Mouse (Mus musculus) ES-CJ7 (cell line): ENCODE data around the gene Gm37240.
A peak's percentile ranks its signal among the peaks of the same experiment; 100 is the strongest.

Experiments
- DNase-seq: peaks from one replicate; pipeline ENCODE4 v3.0.0; 2011; ENCODE audit warnings: low read depth, low spot score

The Gm37240 gene

DNA sequence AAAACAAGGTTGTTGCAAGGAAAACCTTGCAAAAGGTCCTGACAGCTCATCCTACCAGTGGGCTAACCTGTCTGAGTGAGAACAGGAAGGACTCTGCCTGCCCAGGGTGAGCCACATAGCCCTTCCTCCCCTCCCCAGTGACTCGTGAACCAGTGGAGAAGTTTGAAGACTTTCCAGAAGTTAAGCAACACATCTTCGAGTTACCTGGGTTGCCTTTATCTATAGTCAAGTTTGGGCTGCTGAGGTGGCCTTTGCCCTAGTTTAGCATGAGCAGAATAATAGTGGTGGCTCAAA, 252.2 kb downstream of the Gm37240 start:
- no peak for DNase-seq

DNA sequence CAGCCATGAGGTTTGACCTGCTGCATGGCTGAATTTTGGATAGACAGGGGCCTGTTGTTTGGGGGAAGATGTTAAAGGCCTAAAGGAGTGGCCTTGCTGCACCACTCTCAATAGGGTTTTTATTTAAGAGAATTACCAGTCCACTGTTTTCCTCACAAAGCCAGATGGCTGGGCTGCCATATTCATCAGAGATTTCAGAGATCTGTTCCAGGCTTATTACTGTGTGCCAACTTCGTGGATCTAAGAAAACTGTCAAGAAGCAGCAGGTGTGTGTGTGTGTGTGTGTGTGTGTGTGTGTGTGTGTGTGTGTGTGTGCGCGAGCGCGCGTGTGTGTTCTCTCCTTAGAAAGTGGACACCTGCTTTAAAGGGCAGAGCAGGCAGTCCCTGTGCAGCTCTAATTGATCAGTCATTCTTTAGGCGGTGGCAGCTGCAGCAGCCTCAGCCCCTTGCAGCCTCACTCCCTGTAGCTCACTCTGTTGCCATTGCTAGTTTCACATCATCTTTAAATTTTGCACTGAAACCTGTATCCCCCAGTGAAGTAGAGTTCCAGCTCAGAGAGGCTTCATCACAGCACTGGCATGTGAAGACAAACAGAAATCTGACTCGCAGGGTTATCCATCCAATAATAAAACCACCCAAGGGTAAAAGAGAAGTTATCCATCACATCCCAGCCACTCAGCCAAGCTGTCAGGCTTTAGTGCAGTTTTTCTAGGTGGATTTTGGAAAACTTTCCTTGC, 252.8 kb downstream of the Gm37240 start:
- no peak for DNase-seq

- DNase-seq: no peak
Measured at GRCm38 (mm10) chr3:85633733-85634132, 253.6 kb downstream of the Gm37240 start.

GRCm38 (mm10) chr3:85629895-85630510, 257.3 kb downstream of the Gm37240 start:
- DNase-seq: no peak

- no peak for DNase-seq
Measured at GRCm38 (mm10) chr3:85619751-85620150, 267.6 kb downstream of the Gm37240 start.

DNA sequence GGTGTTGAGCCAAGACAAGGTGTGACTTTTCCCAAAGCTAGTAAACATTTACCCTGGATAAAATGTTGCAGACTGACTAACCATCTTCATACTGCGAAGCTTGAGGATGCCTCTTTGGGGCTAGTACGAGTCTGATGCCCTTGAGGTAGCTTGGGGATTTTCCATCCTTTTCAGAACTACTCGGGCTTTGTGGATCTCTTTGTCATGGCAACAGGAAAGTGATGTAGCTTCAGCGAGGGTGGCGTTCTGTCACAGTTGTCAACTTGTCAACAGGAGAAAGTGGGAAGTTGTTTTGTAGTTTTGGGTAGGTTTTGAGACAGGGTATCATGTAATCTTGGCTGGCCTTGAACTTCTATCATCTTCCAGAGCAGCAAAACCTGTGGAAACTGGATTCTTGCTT, 268.0 kb downstream of the Gm37240 start:
- no peak for DNase-seq

DNA sequence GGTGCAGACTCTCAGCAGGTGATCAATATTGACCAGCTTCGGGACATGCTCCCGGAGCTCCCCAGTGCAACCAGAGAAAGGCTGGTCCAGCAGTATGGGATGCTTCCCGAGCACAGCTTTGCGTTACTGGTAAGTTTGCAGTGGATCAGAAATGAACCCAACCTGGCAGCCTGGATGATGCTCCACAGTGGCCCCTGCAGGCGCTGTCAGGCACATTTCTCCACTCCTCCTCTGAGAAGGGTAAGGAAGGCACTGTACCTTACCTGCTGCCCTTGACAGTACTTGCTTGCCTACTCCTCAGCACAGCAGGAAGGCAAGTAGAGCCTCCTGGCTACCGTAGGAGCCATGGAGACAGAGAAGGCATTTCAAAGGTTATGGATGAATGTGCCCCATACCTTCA, 268.4 kb downstream of the Gm37240 start:
- peak; percentile 30 for DNase-seq

DNA sequence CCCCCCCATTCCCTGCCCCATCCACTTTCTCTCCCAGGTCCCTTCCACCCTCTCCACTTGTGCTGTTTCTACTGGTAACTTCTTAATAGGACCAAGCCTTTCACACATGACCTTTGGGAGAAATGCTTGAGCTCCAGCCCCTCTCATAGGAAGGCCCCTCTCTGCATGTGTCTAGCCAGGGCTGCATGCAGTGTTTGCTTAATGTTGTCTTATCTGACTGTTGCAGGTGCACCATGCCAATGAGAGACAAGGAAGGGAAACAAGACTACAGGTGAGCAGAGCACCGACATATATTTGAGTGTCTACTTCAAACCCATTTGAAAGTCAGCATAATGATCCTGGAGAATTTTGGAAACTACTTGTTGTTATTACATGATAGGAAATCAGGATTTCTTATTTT, 270.9 kb downstream of the Gm37240 start:
- no peak for DNase-seq

DNA sequence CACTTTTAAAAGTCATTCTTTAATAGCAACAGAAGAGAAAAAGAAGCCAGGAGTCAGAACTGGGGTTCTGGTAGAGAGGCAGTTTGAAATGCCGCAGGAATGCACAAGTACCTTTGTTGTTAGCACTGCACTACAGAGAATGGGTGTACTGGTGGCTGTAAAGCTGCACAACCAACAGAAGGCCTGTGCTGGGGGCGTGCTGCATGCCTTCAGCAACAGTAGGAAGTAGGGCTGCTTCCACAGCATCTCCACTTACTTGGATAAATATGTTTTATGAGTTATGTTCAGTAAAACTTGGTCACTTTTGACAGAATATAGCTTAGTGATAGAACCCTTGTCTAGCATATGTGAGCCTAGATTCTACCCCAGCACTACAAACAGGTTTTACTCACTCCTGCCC, 279.6 kb downstream of the Gm37240 start:
- DNase-seq: no peak

DNA sequence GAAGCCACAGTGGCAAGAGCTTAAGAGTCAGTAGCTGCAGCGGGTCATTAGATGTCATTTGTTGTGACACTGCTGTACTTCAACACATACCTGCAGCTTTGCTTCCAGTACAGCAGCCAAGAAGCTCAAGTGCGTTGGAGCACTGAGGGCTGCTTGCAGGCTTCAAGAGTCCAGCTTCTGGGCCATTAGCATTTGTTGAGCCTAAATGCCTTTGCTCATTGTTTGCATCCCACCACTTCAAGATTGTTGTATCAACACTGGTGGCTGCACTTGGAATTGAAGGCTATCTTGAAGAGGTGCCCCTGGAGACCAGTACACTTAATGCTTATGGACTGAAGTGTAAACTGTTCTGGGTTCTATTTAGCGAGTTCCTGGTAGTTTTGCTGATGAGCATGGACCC, 280.4 kb downstream of the Gm37240 start:
- DNase-seq: no peak

DNA sequence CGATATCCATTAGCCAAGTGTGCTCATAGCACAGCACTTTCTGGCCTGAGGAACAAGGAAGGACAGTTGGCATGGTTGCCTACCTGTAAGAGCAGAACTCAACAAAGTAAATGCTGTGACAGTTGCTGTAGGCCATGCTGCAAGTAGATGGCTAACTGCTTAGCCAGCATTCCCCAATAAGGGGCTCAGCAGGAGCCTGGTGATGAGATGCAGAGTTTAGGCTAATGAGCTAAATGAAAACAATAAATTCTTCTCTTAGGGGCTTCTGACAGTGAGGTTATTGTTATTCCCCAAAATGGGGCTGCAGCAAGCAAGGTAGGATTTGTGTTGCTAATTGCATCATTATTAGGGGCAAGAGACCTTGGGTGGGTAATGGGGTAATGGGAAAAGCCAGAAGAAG, 283.5 kb downstream of the Gm37240 start:
- no peak for DNase-seq

DNA sequence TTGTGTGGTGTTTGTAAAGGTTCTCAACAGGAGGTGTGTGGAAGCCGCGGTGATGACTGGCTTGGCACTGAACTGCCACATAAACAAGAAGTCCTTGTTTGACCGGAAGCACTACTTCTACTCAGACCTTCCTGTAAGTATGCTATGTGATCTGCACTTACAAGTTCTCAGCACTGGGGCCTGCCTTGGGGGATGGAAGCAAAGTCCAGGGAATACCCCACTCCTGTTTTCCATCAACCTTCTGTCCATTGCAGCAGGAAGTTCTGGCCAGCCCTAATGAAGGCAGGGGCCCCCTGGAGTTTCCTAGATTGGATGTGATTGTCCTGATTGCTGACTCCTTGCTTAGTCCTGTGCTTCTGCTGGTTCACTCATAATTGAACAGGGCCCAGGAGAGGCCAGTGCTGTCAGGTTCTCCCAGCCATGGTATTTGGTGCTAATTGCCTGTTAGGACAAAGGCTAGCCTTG, 285.4 kb downstream of the Gm37240 start:
- no peak for DNase-seq

GRCm38 (mm10) chr3:85599526-85599925, 287.8 kb downstream of the Gm37240 start:
- DNase-seq: no peak

DNA sequence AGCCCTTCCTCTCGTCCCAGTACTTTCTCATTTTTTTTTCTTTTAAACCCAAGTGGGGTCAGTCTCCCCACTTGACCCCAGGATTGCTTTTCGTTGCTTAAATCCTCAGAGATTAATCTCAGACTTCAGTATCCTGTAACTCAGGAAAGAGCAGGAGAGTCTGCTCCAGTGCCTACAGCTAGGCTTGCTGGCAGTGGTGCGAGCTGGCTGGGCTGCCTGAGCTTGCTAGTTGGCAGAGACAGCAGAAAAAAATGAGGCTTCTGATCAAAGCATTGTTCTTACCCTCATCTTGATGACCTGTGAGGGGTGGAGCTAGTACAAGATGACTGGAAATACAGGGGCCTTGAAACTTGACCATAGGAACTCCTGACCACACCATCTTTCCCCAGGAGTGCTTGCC, 292.9 kb downstream of the Gm37240 start:
- DNase-seq: no peak

DNA sequence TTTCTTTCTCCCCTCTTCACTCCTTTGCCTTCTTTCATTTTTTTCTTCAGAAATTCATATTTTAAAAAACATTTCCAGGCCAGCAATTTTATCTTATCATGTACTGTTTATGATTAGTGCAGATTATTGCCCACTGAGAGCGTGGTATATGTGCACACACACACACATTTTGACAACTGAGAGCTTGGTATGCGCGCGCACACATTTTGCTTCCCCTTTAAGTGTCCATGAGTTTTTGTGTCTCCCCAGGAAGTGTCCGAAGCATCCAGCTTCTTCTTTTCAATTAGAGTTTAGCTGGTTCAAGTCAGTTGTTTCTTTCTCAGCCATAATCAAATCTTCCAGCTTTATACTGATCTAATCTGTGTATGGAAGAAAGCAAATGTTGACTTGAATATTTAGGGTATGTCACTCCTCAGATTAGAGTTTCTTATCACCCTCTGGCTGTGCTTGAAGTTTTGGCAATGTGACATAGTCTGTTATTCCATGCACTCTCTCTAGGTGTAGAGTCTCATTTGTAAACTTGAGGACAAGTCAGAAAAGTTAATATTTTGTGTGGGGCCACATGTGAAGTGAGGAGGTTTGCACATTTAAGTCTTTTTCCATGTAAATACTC, 294.6 kb downstream of the Gm37240 start:
- DNase-seq: no peak

DNA sequence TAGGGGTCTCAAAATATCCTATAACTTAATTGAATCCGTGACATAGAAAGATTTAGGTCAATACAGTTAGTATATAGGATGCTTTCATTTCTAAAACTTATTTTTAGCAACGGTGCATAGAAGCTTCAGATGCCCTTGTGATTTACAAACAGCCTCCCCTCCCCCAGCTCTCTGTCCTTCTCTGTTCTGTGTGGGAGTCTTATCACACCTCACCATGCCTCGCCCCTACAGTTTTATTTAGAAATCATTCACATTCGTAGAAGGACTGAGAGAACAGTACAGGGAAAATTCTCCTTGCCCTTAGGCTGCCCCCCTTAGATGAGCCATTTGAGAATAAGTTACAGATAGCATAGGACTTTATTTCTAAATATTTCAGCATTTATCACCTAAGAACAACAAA, 295.3 kb downstream of the Gm37240 start:
- DNase-seq: no peak

DNA sequence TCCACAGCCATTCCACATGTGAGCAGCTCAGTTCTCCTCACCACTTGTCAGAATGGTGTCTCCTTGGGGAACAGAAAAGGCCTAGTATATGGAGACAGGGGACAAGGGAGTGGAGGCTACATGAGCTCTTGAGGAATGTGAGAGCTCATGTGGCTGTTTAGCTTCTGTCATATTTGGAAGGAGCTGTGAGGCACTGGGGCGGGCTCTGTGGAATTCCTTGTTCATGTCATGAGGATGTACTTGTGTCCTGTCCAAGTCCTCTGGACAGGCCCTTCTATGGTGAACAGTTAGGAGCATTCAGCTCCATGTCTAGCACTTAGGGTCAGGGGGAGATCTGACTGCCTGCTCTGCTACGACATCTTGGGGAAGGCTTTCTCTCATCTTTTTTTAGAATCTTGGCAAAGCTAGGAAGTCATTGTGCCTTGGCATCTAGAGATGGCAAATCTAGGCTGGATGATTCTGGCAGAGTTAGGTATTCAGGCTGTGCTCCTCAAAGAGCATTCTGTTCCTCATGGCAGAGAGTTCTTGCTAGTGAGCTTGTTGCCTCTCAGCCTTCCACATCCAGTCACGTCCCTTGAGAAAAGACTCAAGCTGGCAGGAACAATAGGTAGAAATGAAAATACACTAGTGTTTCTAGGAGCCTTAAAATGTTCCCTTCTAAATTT, 297.1 kb downstream of the Gm37240 start:
- no peak for DNase-seq

DNA sequence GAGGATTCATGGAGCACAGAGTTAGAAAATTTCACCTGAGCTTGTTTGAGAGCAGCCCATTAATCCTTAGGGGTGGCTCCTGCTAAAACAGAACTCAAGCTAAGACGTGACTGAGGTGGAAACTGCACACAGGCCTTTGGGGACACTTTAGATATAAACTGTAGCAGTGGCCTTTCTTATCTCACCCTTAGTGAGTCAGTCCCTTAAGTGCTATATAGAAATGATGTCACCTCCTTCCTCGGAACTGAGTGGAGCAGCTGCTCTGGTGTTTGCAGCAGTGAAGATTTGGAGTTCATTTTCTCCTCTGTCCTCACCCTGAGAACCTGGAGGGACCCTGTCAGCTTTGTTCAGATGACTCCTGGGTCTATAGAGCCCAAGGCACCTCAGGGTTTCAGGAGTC, 298.6 kb downstream of the Gm37240 start:
- no peak for DNase-seq

- no peak for DNase-seq
Measured at GRCm38 (mm10) chr3:85584966-85585365, 302.4 kb downstream of the Gm37240 start.

DNA sequence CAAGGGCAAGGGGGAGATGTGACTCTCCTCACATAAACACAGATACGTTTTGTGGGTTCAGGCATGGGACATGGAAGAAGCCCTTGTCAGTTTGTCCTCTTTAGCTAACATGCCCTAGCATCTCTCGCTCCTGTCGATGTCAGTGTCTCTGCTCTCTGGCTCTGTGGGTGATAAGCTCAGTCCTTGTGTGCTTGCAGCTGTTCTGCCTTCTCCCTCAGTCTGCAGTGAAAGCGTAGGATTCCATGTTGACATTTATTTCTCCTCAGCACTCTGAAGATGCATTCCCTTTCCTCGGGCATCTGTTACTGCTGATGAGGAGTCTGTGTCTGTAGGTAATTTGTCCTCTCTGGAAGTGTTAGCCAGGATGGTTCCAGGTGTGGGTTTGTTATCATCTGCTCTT, 304.1 kb downstream of the Gm37240 start:
- no peak for DNase-seq

GRCm38 (mm10) chr3:85582726-85583125, 304.6 kb downstream of the Gm37240 start:
- DNase-seq: no peak
